Mouse (Mus musculus): ENCODE results near the gene Hdac9.

The Hdac9 gene

DNA sequence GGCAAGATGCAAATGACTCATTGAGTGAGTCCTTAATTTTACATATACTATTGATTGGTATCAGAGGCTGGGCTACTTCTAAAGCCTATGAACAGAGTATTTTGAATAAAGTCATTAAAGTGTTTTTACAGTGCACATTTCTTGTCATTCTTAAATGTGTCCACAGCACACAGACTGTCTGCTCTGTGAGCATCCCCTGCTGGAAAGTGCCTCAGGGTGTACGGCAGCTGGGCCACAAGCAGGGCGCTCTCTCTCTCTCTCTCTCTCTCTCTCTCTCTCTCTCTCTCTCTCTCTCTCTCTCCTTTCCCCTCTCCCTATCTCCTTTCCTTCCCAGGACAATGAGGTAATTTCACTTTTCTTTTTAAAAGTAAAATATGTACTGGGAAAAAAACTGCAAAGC is 569.4 kb downstream of the Hdac9 start:
- no peak for ATAC-seq (ENCODE audit: low TSS enrichment)

DNA sequence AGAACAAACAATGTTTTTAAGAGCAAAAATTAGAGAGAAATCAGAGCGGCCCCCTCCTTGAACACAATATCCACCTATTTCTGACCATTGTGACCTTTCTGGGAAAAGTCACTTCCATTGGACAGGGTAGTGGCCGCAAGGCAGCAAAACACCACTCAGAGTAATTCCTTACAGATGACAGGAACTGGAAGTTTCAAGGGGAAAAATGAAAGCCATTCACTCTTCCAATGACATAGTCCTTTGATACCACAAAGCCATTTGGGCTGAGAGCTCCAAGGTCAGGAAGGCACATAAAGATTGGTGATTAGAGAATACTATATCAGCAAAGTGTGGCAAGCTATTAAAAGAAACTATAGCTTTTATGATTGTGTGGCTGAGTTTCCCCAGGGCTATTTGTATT is 574.1 kb downstream of the Hdac9 start:
- ATAC-seq (ENCODE audit: low TSS enrichment): no peak

DNA sequence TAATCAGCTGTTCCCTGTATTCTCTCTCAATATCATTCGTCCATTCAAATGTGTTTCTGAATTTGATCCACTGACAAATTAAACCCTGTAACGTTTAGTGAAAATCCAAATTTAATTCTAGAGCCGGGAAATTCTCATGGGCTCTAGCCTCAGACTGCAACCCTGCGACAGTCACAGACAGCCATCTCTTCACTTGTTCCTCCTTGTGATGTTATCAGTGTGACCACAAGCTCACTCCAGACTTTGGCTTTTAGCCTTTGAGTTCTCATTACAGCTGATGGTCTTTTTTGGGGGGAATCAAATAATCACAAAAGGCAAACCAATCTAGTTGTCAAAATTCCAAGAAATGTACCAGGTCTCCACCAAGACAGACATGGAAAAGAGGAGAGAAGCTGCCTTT is 578.0 kb downstream of the Hdac9 start:
- no peak for ATAC-seq (ENCODE audit: low TSS enrichment)

DNA sequence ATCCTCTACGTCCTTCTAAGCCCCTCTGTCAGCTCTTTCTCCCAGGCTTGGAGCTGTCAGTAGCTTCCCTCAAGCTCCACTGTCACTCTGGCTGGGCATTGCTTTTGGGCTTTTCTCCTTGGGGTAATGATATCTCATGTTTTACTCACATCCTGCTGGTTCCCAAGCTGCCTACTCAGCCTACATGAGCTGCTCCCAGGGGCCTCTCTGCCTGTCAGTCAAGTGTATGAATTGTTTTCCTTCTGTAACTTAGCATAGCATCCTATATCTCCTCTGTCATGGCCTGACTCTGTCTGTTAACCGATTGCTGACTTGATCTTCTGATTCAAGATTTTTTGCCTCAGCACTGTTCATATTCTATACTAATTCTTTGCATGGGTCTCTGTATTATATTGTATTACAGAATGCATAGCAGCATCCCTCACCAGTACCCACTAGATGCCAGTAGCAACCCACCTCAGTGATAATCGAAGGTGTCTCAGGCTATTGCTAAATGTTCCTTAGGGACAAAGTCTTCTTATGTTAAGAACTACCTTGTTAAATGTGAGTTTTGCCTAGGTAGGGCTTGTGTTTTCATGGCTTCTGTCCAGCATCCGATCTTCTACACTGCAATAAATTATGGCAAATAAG is 582.3 kb downstream of the Hdac9 start:
- peak; percentile 62 for ATAC-seq (ENCODE audit: low TSS enrichment)

DNA sequence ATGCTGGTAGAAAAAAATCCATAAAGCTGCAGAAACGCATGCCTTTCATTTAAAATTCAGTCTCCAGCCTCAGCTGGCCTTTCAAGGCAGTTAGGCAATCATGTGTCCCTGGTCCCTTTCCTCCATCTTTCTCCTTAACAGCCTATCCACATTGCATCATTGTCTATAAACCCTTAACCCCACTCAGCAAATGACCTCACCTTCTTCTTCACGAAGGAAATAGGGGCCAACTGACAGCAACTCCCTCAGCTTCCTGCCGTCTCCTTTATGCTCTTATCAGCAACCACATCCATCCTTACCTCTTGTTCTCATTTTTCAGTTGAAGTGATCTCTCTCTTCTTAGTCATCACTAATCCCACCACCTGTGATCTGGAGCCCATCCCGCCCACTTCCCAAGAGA is 584.0 kb downstream of the Hdac9 start:
- no peak for ATAC-seq (ENCODE audit: low TSS enrichment)

DNA sequence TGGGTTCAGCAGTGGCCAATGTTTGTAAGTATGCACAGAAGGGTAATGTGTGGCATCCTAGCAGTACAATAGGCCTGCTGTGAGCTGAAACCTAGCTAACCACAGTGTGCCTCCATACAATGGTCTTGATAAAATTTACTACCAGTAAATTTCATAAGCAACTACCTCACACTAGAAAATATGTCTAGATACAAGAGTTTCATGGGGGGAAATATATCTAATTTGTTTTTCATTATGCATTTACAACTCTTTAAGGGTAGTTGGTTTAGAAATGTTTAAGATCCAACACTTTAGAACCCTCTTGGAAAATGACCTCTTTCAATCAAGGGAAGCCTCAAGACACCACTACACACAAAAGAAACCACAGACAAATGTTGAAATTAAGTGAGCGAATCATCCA is 589.8 kb downstream of the Hdac9 start:
- no peak for ATAC-seq (ENCODE audit: low TSS enrichment)

DNA sequence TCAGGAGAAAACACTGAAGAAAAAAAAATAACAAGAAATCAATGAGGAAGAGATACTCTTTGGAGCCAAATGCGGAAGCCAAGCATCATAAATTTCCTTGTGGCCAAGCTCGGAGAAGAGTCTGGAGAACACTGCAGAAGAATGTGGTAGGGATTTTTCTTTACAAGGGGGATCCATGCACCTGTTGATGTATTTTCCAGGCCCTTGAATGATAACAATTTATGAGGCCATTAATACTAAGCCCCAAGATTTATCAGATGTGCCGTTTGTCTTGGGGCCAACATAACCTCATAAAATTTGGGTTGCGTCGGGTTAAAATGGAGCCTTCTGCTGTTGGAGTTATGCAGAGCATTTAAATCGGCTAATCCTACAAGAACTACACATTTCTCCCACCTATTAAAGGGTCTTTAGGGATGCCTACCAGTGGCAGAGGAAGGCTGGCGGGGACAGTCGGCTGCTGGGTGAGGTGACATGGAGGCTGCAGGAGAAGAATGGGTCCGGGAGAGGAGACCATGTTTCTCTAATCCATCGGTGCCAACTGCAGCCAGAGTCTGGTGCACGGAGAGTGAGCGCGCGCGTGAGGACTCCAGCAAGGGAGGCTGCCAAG is 604.7 kb downstream of the Hdac9 start:
- ATAC-seq (ENCODE audit: low TSS enrichment): no peak

DNA sequence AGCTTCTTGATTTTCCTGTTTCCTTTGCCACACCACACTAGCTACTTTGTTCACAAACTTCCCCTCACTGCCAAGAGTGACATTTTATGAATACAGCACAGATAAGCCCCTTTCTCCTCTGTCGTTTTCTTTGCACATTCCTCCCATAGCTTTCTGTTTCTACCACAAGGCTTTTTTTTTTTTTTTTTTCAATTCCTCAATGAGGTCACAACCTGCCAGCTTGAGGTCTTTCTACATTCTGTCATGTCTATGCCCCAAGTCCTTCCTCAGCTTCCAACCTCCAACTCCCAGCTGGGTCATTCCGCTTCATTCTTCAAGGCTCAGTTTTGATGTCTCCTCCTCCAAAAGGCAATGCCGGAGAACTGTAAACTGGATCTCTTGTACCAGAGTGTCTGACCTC is 611.4 kb downstream of the Hdac9 start:
- ATAC-seq (ENCODE audit: low TSS enrichment): no peak

DNA sequence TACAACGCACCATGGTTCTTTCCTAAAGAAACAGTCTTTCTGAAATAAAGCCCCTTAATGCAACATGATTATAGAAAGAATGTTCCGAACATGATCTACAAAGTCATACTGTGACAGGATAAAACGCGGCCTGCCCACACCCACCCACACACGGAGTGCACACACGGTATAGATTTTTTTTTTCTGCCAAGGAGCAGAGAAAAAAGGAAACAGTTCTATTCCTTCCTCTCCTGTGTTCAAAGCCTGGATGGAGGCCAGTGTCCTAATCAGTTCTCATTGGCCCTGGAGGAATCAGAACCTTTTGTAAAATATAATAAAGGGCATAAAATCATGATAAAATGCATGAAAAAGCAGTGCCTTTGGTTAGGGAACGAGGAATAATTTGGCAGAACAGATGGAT is 624.5 kb downstream of the Hdac9 start:
- ATAC-seq (ENCODE audit: low TSS enrichment): no peak

DNA sequence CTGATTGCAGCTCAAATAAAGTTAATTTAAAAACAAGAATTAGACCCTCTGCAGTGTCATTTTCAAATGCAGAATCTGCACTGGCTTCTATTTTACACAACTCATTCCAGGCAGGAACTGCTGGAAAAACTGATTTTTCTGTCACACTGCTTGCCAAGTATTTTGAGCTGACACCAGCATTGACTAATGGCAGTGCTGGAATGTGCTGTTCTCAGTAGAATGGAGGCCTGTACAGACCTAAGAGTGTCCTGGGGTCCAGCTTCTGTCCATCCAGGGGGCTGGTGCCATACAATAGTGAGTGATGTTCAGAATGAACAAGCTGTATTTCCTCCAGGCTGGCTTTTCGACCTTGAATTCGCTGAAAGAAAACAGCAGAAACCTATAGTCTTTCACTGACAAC is 629.7 kb downstream of the Hdac9 start:
- ATAC-seq (ENCODE audit: low TSS enrichment): no peak

DNA sequence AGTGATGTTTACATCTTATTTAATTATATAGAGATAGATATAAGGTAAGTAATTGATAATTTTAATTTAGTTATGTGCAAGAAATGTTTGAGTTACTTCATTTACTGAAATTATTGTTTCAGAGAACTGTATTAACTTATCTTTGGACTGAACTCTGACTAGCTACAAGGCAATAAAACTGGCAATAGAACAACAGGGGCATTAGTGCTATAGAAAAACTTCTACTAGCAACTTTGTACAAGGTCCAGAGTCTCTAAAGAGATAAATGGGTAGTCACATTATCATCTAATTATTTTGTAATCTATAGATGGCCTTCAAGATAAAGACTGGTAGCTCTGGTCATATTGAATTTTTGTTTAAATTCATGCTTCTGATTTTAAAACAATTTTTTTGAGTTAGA is 632.0 kb downstream of the Hdac9 start:
- ATAC-seq (ENCODE audit: low TSS enrichment): no peak

DNA sequence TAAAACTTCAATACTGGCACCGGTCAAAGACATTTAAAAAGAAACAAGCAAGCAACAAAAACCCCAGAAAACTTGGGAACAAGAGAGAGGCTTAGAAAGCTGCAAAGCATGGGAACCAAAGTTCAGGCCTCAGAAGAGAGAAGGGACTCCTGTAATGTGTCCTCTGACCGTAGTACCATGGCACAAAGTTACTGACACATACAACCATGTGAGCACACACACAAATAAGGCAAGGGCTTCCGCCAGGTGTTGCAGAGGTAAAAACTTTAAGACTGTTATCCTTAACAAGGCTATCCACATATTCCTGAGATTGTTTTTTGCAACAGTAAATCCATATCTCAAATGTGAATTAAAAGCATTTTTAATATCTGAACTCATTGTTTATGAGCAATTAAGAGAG is 632.5 kb downstream of the Hdac9 start:
- ATAC-seq (ENCODE audit: low TSS enrichment): no peak

DNA sequence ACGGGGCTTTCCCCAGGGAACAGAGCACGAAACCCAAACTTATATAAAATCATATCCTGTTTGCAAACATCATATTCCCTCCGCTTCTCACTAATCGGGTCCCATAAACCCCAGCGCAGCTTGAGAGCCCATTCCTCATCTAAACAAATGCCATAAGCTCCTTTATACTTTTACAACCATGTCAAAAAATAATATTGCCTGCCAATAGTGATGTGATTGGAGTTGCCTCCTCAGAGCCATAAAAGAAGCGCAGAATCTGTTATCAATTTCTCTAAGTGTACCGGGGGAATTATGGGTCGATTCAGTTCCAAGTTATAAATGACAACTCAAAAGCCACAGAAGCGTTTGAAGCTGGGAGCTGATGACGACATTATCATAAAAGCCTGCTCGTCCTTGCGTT is 638.1 kb downstream of the Hdac9 start:
- ATAC-seq (ENCODE audit: low TSS enrichment): no peak

DNA sequence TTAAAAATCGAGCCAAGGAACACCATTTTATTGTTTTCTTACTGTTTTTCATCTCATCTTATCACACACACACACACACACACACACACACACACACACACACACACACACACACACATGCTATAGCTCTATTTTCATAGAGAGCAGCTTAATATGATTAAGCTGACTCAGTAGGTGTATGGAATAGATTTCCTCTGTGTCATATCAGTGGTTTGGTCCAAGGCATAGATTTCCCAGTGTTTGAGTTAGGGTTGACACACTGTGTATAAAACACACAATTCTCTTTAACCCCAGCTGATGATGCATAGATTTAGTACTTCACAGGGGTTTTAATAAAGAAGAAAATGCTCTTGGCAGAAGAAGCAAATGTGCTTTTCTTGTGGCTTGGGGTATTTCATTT is 643.1 kb downstream of the Hdac9 start:
- no peak for ATAC-seq (ENCODE audit: low TSS enrichment)

DNA sequence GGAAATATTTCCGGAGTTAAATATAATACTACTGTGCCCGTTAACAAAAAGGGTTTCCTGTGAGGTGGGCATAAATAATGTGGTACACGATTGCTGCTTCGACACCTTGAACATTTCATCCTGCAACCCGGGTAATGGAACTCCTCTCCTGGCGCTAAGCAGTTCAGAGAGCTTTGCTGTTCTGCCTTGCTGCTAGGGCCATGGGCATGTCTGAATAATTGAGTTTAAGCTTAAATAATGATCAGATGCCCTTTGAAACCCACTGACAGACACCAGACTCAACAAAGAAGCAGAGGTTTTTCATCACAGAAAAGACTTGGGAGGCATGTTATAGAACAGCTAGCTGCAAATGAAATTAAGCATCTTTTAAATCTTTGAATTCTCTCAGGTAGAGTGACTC is 646.8 kb downstream of the Hdac9 start:
- no peak for ATAC-seq (ENCODE audit: low TSS enrichment)

DNA sequence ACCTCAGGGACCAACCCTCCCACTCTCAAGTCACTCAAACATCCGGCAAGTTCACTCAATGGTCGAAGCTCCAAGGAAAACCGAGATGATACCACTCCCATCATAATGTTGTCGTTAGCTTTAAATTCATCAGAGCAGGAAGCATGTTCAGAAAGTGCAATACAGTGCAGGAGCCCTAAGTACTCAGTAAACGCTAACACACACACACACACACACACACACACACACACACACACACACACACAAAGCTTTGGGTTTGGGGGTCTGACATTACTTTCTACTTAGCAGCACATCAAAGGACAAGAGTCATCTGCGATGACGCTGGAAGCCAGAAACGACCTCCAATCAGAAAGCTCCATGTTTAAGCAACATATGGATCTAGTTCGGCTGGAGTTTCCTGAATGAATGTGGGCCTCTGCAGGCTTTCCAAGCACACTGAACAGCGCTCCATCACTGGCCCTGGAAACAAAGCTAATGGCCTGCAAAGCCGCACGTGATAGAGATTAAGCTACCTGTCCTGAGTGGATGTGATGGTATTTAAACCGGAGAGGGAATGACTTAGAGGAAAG is 647.3 kb downstream of the Hdac9 start:
- no peak for ATAC-seq (ENCODE audit: low TSS enrichment)

DNA sequence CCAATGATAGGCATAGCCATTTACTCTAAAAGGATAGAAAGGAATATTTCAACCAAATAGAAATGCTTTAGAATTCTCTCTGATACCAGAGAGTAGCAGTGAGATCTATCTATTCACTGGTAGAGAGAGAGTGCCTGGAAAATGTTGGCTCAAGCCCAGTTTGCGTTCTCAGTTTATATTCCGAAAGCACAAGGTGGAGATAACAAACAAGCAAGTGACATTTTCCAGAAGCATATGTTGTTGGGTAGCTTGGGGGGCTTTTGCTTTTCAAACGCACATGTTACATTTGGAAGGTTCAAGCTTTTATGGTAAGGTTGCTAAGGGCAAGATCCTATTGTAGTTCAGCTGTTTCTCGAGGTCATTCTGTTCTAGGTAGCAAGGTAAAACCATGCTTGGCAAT is 657.2 kb downstream of the Hdac9 start:
- ATAC-seq (ENCODE audit: low TSS enrichment): no peak

DNA sequence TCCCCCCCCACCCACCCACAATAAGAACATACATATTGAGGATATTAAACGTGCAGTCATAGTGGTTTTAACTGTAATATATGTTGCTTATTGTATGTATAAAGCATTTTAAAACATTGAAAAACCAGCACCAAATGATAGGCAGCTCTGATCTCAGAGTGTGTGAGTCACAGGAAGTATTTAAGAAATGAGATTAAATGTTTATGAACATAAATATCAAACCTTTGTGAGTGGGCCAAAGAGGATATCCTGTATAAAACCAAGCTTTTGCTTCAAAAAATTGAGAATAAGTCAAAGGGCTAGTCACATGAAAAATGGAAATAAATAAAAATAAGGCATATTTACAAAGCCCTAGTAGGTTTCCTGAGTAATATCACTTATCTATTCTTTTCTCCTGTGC is 667.7 kb downstream of the Hdac9 start:
- ATAC-seq (ENCODE audit: low TSS enrichment): no peak

DNA sequence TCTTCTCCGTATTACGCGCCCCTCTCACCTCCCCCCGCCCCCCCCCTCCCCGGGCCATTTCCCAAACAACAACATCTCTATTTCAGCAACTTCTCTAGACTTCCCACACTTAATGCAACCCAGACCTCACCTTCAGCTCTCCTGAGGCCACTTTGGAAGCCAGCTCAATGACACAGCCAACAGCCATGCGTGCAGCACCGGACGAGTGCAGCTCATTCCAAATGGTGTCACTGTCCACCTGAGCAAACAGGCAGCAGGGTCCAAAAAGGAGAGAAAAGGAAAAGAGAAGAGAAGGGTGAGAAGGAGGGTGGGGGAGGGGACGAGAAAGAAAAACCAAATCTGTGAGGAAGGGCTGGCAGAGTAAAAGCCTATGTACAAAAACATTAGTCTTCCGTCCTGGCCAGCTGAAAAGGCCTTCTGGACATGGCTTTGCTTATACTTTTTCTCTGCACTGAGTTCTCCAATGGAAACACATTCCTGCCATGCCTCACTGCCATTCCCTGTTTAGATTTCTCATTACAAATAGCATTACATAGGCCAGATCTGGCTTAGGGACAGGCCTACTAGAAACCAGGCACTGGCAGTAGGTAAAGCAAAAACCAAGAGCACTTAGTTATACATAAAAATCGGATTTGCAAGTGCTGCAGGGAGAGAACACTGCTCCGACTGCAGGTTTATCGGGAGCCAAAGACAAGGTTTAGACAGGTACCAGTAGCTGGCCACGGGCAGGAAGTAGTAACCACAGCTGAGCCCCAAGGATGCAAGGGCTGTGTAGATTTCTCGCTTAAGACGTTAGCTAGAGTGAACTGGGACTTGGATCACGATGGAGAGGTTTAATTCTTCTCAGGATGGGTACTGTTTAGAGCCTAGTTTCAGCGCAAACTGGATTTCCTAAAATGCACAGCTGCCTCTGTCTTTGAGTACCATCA is 668.4 kb downstream of the Hdac9 start:
- no peak for ATAC-seq (ENCODE audit: low TSS enrichment)

DNA sequence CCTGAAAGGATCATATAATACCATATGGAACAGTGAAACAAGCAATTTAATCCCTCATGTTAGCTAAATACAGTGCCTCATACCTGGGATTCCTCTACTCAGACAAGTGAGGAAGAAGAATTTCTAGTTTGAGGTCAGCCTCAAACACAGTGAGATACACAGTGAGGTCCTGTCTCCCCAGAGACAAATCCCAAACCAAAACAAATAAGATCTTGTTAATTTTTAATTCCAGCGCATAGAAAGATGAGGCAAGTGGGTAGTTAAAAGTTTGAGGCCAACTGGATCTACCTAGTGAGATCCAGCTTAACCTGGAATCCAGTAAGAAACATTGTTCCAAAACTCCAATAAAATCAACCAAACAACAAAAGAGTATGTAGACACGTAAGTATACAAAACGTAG is 678.1 kb downstream of the Hdac9 start:
- ATAC-seq (ENCODE audit: low TSS enrichment): no peak

DNA sequence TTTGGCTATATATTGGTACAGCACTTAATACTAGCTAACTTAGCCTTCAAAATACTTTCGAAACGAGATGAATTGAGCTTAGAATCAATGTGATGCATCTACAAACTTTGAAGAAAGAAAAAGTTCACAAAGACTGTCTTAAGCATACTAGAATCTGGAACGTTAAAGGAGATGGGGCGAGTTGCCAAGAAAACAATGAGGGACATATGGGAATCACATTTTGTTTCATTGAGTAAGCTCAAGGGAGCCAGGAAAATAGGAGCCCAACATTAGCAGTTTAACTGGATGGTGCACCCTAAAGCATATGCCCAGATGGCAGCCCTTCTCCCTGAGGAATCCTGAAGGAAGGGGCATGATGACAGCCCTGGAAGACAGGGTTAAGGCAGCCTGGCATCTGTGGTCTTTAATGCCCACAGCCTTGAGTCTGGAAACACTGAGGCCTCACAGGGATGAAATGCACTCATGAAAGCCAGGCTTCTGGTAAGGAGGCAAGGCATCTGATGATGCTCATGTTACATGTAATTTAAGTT is 685.2 kb downstream of the Hdac9 start:
- ATAC-seq (ENCODE audit: low TSS enrichment): no peak

DNA sequence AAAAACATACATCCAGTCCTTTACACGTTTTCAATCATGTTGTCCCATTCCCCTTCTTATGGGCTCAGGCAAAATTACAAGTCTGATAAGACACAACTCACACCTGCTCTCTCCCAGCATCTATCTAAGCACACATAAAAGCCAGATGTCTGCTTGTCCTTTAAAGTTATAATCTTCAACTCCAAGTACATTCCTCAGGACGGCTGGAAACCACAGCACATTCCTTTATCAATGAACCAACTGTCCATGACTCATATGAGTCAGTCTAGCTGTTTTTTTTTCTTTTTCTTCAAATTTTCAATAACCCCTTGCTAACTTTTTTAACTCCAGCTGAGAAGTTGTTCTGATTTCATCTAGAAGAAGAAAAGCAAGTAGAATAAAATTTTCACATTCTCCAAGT is 692.4 kb downstream of the Hdac9 start:
- ATAC-seq (ENCODE audit: low TSS enrichment): no peak

DNA sequence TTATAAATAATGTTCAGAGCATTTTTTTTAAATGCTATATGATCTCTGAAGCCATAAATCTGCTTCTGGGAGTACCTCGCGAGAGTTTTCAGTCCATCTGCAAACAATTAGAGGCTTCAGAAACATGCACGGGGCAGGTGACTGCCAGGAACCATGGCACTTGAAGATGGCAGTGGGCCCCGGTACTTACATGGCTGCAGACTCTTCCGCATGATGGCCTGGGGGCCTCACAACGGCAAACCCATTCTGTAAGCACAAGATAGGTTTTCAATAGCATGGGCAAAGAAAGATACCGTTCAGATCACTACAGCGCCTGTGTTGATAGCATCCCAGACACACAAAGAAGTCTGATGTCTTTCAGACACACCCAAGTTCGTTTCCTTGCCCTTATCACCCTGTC is 695.9 kb downstream of the Hdac9 start:
- ATAC-seq (ENCODE audit: low TSS enrichment): no peak
